Mouse (Mus musculus) frontal cortex, postnatal 36 days (tissue): ENCODE data around the gene Gm15097.
"Not testable (repeated sequence)": the region's sequence is repeated elsewhere in the genome, so short reads cannot be mapped to it uniquely, and the experiment has no call there.

Experiments used
- DNase-seq, 2 experiments: peaks; one replicate each; pipeline ENCODE4 v3.0.0; 2022; ENCODE audit warnings: low spot score in 2 of 2

Gm15097 gene

DNA sequence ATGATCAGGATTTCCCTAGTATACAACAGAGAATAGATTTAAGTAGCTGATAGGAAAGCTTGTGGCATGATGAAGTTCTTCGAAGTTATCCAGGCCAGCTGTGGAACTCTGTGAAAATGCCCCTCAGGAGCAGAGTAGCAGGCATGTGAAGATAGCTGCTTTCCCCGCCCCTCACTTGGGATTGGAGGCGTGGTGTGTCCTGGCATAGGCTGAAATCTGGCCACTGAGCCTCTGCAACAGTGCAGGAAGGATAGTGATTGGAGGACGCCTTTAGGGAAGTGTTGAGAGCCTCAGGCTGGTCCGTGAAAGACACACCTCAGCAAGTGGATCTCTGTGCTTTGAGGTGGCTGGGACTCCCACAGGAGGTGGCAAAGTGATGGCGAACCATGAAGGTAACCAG lies at the start of gene Gm15097:
TSS of gene Gm15097 (plus strand) at position 301 of the 400 bp plus-strand sequence.
- DNase-seq: not testable (repeated sequence)

DNA sequence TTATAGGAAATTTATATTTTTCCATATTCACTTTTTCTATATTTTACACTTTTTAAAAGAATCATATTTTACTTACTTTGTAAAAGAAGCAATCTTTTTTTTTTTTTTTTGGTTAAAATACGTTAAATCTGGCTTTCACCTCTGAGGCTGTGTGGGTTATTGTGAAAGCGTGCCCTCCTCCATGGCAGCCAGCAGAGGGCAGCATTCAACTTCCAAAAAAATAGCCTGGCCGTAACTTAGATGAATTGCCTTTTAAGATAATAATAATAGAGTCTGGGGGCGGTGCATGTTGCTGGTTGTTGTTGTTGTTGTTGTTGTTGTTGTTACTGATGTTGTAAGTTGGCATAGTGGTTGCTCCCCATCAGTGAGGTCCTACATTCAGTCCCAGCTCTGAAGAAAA lies 21.4 kb upstream of the Gm15097 start:
- DNase-seq: peak in 1 of 2 experiments; percentile 8

DNA sequence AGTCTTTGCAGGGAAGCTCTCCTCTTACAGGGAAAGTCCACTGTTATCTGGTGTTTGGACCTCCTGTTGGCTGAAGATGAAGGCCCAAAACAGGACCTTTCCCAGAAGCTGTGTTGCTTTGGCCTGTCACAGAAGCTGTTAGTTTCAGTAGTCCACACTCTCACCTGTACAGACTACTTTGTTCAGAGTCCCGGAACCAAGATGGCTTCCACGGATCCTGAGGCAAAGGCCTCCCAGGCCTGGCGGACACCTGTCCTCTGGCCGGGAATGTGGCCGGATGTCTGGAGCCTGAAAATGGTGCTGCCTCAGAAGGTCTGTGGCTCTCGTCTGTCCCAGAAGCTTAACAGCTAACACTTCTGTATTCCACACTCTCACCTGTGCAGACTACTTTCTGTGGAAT lies 26.9 kb downstream of the Gm15097 start:
- DNase-seq: not testable (repeated sequence)
